Mouse (Mus musculus) left cerebral cortex, adult 8-10 months (tissue): ENCODE results near the gene Dnajc17. TPM values are rescaled to one million over a fixed set of nuclear protein-coding genes. Genes with fewer than 3 reads are reported as not detected.

Experiments
- DNase-seq, 2 experiments: peaks; one replicate each; pipeline ENCODE4 v3.0.0; 2022; ENCODE audit warnings: low spot score in 2 of 2
- total RNA-seq, 4 experiments: library from RNA; stranded (reverse); gene quantifications; 2 replicates each; pipeline ENCODE4 v1.2.4; 2022

The Dnajc17 gene
- total RNA-seq, 4 experiments from 2014 or later = 15.9 to 21.6 (median 19.1) TPM

- no peak for DNase-seq
Measured at GRCm38 (mm10) chr2:119163999-119164398, 44.6 kb downstream of the Dnajc17 start.

DNA sequence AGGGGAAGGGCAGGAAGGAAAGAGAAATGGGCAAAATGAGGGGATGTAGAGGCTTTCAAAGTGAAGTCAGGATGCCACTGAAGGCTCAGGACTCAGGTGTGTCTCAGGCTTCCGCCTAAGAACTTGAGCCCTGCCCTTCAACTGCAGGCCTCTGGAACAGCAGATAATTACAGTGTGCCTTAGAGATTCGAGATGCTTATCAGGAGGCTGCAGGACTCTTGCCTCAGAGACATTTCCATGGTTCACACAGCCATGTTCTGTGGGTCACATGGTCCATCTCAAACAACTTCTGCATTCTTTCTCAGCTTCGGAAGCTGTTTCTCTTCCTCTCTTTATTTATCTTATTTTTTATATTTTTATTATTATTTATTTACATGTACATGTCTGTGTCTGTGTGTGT lies 45.5 kb downstream of the Dnajc17 start:
- DNase-seq = no peak

DNA sequence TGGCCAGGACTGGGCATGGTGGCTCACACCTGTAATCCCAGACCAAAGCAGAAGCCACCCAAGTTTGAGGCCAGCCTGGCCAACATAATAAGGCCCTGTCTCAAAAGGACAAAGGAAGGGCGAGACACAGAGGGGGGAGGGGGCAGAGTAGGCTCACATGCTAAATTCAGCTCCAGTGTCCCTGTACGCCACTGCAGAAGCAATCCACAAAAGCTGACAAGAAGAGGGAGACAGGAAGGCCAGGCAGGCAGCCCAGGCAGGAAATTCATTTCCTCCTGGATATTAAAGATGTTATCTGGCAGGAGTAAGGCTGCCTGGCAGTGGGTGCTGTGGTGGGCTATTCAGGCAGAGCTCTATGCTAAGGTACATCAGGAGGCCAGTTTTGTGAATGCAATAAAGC lies 47.3 kb downstream of the Dnajc17 start:
- no peak for DNase-seq

DNA sequence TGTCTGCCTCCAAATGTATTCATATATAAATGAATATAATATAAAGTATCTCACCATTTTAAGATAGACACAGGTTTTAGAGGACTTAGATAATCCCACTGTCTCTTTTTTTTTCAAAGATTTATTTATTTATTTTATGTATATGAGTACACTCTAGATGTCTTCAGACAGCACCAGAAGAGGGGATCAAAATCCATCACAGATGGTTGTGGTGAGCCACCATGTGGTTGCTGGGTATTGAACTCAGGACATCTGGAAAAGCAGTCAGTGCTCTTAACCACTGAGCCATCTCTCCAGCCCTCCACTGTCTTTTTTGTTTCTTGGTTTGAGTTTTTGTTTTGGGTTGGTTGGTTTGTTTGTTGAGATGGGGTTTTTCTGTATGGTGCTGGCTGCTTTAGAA lies 50.8 kb downstream of the Dnajc17 start:
- no peak for DNase-seq

- DNase-seq = peak; percentile 93 to 94
Measured at GRCm38 (mm10) chr2:119156681-119157572, 51.7 kb downstream of the Dnajc17 start, which contains the start of gene Rmdn3. Rmdn3 (minus strand) TSS chr2:119157034.

GRCm38 (mm10) chr2:119156081-119156680 lies 52.4 kb downstream of the Dnajc17 start:
- DNase-seq = no peak

DNA sequence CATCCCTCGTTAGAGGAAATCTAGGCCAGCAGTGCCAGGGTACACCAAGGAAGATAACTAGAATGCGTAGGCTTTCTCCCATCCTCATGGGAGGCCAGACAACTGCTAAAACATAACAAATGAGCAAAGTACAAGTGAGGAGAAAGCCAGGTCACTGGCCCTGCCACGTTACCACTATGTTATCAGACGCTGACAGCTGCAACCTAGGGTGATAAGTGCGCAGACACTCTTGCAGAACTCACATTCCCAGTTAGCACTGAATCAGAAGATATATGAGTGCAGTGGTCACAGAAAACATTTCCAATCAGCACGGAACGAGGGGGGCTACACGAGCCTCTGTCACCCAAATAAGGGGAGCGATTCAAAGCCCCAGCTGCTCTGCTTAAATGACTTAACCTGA lies 53.2 kb downstream of the Dnajc17 start:
- no peak for DNase-seq

GRCm38 (mm10) chr2:119154683-119155082 lies 53.9 kb downstream of the Dnajc17 start:
- no peak for DNase-seq

- no peak for DNase-seq
Measured at GRCm38 (mm10) chr2:119152255-119152654, 56.3 kb downstream of the Dnajc17 start.

DNA sequence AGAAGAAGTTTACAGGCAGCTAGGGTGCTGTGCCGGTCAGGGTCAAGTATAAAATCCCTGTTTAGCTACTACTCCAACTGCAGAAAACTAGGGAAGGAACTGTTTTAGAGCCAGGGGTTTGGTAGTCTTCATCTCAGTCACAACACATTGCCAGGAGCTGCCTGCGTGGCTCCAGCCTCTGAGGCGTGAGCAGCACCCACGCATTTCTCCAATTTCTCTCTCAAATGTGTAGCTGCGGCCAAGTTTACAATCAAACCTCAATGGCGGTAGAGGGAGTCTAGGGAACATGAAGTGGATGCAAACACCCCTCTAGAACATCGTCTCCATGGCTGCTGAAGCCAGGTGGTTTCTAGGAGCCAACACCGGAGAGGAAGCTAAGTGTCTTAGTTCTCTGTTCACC lies 60.8 kb downstream of the Dnajc17 start:
- peak in 1 of 2 experiments; percentile 36 for DNase-seq

DNA sequence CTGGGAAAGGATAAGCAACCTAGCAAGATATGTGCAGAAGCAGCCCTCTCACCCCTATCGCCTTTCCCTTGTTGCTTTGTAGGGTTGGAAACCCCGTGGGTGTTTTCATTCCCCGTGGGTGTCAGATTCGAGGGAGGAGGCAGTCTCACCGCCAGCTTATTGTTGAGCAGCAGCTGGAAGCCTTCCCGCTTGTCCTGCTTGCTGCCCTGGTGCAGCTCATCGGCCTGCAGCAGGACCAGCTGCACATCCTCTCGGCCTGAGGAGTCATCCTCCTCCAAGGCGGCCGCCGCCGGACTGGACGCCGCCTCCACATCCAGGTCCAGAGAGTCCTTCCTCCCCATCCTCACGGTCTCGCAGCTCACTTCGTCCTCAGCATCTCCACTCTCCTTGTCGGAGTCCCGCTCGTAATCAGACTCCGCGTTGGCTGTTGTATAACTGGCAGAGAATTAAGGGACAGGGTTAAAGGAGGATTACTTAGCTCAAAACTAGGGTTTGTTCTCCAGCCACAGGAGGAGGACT lies 61.4 kb downstream of the Dnajc17 start:
- no peak for DNase-seq

DNA sequence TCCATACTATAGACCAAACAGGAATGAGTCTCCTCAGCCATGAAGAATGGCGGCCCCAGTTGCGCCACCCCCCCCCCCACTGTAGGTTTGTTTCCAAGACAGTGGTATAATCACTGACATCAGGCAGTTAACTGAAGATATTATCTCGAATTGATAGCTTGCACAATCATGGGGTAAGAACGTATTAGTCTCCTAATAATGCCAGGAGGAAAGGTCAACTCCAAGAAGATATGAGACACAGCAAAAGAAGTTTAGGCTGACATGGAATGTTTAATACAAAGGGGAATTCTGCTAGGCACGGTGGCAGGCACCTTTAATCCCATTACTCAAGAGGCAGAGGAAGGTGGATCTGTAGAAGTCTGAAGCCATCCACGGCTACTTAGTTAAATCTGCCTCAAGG lies 62.2 kb downstream of the Dnajc17 start:
- no peak for DNase-seq

GRCm38 (mm10) chr2:119145199-119145598 lies 63.4 kb downstream of the Dnajc17 start:
- no peak for DNase-seq

- no peak for DNase-seq
Measured at GRCm38 (mm10) chr2:119136346-119136898, 72.2 kb downstream of the Dnajc17 start.

Other genes starting within 250 kb of the Dnajc17 start
- 10 to 100 TPM; 43.1 to 49.6 (median 46.5) TPM for gene Ccdc32, start 179.4 kb downstream of the Dnajc17 start, total RNA-seq
- gene Rpusd2, start 174.0 kb downstream of the Dnajc17 start, total RNA-seq = 1 to 10 TPM; 6.6 to 9.1 (median 8.0) TPM
- gene Knl1, start 161.7 kb downstream of the Dnajc17 start, total RNA-seq = 1 to 10 TPM in 1 of 4 experiments, under 1 TPM in 3; 0.21 to 1.0 (median 0.29) TPM
- 1 to 10 TPM in 2 of 4 experiments, under 1 TPM in 2; 0.54 to 4.2 (median 1.2) TPM for gene Rad51, start 96.0 kb downstream of the Dnajc17 start, total RNA-seq
- 10 to 100 TPM; 39.4 to 58.8 (median 48.2) TPM for gene Rmdn3, start 51.8 kb downstream of the Dnajc17 start, total RNA-seq
- gene Gchfr, start 41.0 kb downstream of the Dnajc17 start, total RNA-seq = not detected
- gene Gm14137, start 34.3 kb downstream of the Dnajc17 start, total RNA-seq = under 1 TPM in 1 of 4 experiments, not detected in 3; 0.16 TPM
- 10 to 100 TPM; 29.3 to 44.8 (median 35.4) TPM for gene Zfyve19, start 178 bp downstream of the Dnajc17 start, total RNA-seq
- gene Ppp1r14d, start 21.1 kb upstream of the Dnajc17 start, total RNA-seq = not detected
- gene Spint1, start 28.6 kb upstream of the Dnajc17 start, total RNA-seq = 1 to 10 TPM; 2.0 to 3.7 (median 3.2) TPM
- gene Rhov, start 62.5 kb upstream of the Dnajc17 start, total RNA-seq = 10 to 100 TPM; 11.1 to 12.5 (median 11.7) TPM
- 10 to 100 TPM; 46.8 to 52.2 (median 49.4) TPM for gene Vps18, start 79.9 kb upstream of the Dnajc17 start, total RNA-seq
- 1 to 10 TPM; 2.0 to 3.9 (median 3.0) TPM for gene Dll4, start 117.0 kb upstream of the Dnajc17 start, total RNA-seq
- 10 to 100 TPM in 1 of 4 experiments, 1 to 10 TPM in 3; 6.9 to 10.9 (median 8.1) TPM for gene Chac1, start 142.4 kb upstream of the Dnajc17 start, total RNA-seq